ENCODE assay signal across 8 mouse cellular contexts in the genomic region with DNA sequence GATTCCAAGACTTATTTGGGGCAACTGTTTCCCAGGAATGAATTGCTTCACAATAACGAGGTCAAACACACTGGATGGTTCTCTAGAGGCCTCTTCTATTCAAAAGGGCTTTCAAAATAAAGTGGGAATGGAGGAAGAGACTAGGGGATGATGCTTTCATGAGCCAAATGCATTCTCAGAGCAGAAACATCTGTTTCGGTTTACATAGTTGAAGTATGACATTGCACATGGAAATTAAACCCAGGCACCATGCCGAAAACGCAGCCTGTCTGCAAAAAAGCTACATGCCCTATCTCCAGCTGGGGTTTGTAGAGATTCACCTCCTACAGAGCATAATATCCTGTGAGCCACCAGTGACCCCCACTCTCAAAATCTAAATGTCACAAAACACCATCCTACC. TPM values are rescaled to one million over a fixed set of nuclear protein-coding genes. Genes with fewer than 3 reads are reported as not detected.
DNase-seq lines count a peak whose midpoint lies in the region; ATAC-seq lines count a peak whose summit lies in the region.

No protein-coding gene starts in this region.

- 22% methylated on average over 4 of the region's 4 CpGs for WGBS in embryonic facial prominence, embryonic 15.5 days

- DNase-seq in embryo, embryonic 10 days (ENCODE audit: low spot score), result peak; percentile 62
- DNase-seq in embryo, embryonic 9.5 days (ENCODE audit: extremely low spot score), result no peak
- DNase-seq in heart, postnatal 4 days, result peak; percentile 68
- peak; percentile 71 for DNase-seq in lung, postnatal 14 days
- DNase-seq in left cerebral cortex, postnatal 10 days (ENCODE audit: extremely low spot score in 1 of 2, low spot score in 2 of 2), result no peak
- no peak for DNase-seq in c-Kit-positive CD71-positive TER-119-positive erythroid progenitor cells, embryonic 14.5 days (ENCODE audit: low spot score)
- DNase-seq in thymus, adult 18-20 months, result no peak

- no peak overlapping the region for H3K9ac ChIP-seq in embryonic facial prominence, embryonic 15.5 days

- peak; percentile 60; the same call in 1 of the 2 replicates for ATAC-seq in embryonic facial prominence, embryonic 15.5 days (ENCODE audit: insufficient number of reproducible peaks, low FRiP score, low TSS enrichment, low read depth)

- peak overlapping the region; percentile 92 for H3K27ac ChIP-seq in embryonic facial prominence, embryonic 15.5 days (replicated peaks)

- peak overlapping the region; percentile 38 for H3K4me2 ChIP-seq in embryonic facial prominence, embryonic 15.5 days (replicated peaks)

- H3K27me3 ChIP-seq in embryonic facial prominence, embryonic 15.5 days, result no peaks in the 10 kb centered on the region

- H3K4me3 ChIP-seq in embryonic facial prominence, embryonic 15.5 days (replicated peaks), result no peak overlapping the region

- H3K9me3 ChIP-seq in embryonic facial prominence, embryonic 15.5 days (replicated peaks), result no peaks in the 10 kb centered on the region

- intact Hi-C loops in left cerebral cortex, postnatal 10 days (cut with DNase I), result loop anchor here (5.0 to 10.0 kb wide), 4 partner anchors 333 to 1538 kb away; a partner anchor contains a TSS

- H3K36me3 ChIP-seq in embryonic facial prominence, embryonic 15.5 days, result no peaks in the 10 kb centered on the region

- peaks cover 36% of the 10 kb centered on the region for H3K4me1 ChIP-seq in embryonic facial prominence, embryonic 15.5 days

RNA-seq across cellular contexts. Expression of a gene that starts 29.3 kb away (rescaled TPM):
- 60.4 and 64.0 TPM in 2 replicates for polyA plus RNA-seq in embryonic facial prominence, embryonic 15.5 days (2015; fragmentation: Nextera tagmentation; extraction: Ambion mirVana)
- total RNA-seq in heart, postnatal 4 days (2021), result 10 to 100 TPM; 32.3 TPM
- 10 to 100 TPM; 40.4 to 47.2 TPM for total RNA-seq in left cerebral cortex, postnatal 10 days (2021)

Comparison
In these comparisons a context has a peak if more than half of its experiments do, and no peak if none do; other contexts are left out.
1. DNase-seq: peak in embryo, embryonic 10 days (single experiment), heart, postnatal 4 days (single experiment) and lung, postnatal 14 days (single experiment); none in embryo, embryonic 9.5 days (single experiment), left cerebral cortex, postnatal 10 days (0 of 2), c-Kit-positive CD71-positive TER-119-positive erythroid progenitor cells, embryonic 14.5 days (single experiment) and thymus, adult 18-20 months (0 of 2).